Mouse (Mus musculus) right cerebral cortex, postnatal 10 days (tissue): Measurements from ENCODE around the gene Olfr312.

Experiments
- DNase-seq, 2 experiments: peaks; one replicate each; pipeline ENCODE4 v3.0.0; 2021; ENCODE audit warnings: low spot score in 2 of 2

Gene Olfr312

GRCm38 (mm10) chr11:58860744-58861143, 31.7 kb downstream of the Olfr312 start:
- DNase-seq, result no peak

DNA sequence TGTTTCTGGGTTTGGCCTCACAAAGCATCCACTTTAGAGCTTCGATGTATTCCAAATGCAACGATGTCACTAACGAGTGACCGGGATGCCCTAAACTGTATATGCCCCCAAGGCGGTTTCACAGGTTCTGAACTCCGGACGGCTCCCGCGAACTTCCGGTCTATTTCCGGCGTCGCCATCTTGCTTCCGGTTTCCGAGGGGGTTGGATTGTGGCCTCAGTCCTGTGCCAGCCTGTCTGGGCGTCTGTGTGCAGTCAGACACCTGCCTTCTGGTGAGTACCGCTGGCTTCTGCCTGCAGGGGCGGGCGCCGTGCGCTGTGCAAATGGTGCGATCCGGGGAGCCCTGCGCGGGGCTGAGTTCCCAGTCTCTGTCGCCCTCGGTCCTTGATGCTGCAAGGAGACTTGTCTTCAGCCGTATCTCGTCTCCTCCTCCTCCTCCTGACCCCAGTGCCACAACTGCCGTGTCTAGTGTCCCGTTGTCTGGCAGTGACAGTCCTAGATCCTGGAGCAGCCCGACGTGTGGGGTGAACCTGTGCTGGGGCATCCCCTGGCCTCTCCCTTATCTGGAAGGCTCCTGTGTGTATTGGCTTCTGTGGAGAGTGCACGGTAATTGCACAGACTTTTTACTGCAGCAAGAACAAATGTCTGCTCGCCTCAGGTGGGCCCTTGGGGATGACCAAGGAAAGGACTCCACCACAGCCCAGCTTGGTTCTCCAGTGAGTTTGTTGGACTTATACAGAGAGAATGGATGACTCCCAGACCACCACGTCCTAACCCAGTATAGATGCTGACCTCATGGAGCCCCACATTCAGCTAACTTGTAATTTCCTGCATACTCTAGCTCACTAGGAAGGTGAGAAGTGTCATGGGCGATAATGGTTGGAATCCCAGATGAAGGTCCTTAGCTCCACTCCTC, 38.3 kb downstream of the Olfr312 start, which contains the start of gene 2810021J22Rik:
TSS of gene 2810021J22Rik (plus strand) at position 178 of the 915 bp plus-strand sequence.
- DNase-seq, result peak; percentile 87 to 88

GRCm38 (mm10) chr11:58867954-58868330, 38.9 kb downstream of the Olfr312 start:
- no peak for DNase-seq

DNA sequence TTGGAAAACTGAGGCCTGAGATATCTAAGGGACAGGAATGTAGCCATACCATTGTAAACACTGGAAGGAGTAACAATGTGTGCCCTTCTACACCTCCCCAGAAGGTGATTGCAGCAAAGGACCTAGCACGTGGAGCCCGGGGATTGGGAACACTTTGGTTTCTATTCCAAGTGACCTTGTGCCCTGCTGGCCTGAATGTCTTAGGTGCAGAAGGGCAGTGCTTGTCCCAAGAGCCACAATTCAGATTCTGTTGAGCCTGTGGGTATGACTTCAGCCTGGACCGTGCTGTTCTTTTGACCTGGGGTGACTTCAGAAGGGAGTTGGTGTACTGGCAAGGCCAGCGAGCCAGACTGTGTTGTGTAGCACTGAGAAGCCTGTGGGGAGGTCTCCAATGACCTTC, 41.9 kb downstream of the Olfr312 start:
- DNase-seq, result no peak

DNA sequence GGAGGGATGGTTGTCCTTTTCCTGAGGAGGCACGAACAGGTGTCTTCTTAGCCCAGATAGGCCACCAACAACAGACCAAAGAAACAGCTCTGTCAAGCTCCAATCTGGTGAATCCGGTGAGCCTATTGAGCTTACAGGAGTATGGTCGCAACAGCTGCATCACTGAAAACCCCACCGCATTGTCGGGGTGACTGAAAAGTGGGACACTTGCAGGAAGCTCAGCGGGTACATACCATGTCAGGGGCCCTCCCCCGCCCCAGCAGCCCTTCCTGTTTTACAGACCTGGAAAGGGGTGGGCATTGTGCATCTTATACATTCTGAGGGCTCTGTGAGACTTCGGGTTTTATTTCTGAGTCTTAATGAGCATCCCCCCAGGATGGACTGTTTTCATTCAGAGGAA, 54.7 kb downstream of the Olfr312 start:
- DNase-seq, result peak in 1 of 2 experiments; percentile 15
